ENCODE assay signal across 9 mouse cellular contexts in the genomic region with DNA sequence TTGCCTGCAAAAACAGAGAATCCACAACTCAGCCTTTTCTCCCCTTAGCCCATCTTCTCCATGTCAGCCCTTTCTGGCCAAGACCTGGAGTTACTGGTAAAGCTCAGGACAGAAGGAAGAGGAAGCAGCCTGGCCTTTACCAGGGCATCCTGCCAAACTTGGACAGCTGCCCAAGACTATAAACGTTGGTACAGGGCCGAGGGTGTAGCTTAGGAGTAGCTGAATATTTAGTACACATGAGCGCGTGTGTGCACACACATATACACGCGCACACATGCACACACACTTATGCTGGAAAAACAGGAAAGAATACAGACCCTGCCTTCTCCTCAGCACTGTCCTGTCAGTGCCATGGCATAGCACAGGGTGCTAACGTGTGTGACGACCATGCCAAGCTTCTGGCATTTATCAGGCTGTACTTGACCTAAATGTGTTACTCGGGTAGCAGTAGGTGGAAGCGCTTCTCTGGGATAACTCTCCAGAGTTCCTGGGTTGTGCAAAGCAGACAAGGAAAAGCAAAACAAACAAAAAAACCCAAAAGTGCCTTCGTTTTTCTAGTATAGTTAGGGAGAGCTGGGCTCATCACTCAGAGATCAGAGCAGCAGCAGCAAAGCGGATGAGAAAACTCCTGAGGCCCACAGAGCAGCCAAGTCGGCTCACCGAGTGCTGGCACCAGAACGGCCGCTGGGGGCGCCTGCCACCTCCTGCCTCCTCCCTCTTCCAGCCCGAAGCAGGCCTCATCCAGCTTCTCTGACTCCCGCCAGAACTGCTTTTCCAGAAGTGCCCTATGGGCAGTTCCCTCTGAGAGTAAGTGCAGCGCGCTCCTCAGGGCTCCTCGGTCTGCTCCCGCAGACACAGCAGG. TPM values are rescaled to one million over a fixed set of nuclear protein-coding genes. Genes with fewer than 3 reads are reported as not detected.
DNase-seq lines count a peak whose midpoint lies in the region; ATAC-seq and TF ChIP-seq lines count a peak whose summit lies in the region.
"Had no signal": no experiment of that assay in that cellular context is flagged by ENCODE, and none has a peak within 500 bp of the region (broad histone marks: within the 10 kb centered on the region; RNA-seq: fewer than 3 reads in every experiment).

No protein-coding gene starts in this region.

- WGBS in embryonic facial prominence, embryonic 14.5 days, result 18% methylated on average over 23 of the region's 23 CpGs
- WGBS in limb, embryonic 14.5 days, result 21% methylated on average over 19 of the region's 23 CpGs
- WGBS in midbrain, embryonic 15.5 days, result 24% methylated on average over 23 of the region's 23 CpGs

- peaks cover 79% of the 10 kb centered on the region for H3K4me1 ChIP-seq in embryonic facial prominence, embryonic 14.5 days (ENCODE audit: control insufficient read depth, insufficient read depth, low read length)
- H3K4me1 ChIP-seq in limb, embryonic 14.5 days (ENCODE audit: control insufficient read depth, insufficient read depth, low read length), result peaks cover 78% of the 10 kb centered on the region
- peaks cover 51% of the 10 kb centered on the region for H3K4me1 ChIP-seq in midbrain, embryonic 15.5 days

- TF ChIP-seq POLR2A in limb, embryonic 14.5 days (IDR thresholded peaks at IDR 0.05; ENCODE audit: borderline replicate concordance, extremely low read depth, insufficient read depth, insufficient read length), result no peak

- no peaks in the 10 kb centered on the region for H3K9me3 ChIP-seq in embryonic facial prominence, embryonic 14.5 days (ENCODE audit: control insufficient read depth, low read length)
- no peaks in the 10 kb centered on the region for H3K9me3 ChIP-seq in limb, embryonic 14.5 days (ENCODE audit: control insufficient read depth, low read length)
- no peaks in the 10 kb centered on the region for H3K9me3 ChIP-seq in midbrain, embryonic 15.5 days

- H3K4me2 ChIP-seq in embryonic facial prominence, embryonic 14.5 days (ENCODE audit: low read depth, low read length), result peak overlapping the region; percentile 93
- peak overlapping the region; percentile 92 for H3K4me2 ChIP-seq in limb, embryonic 14.5 days (replicated peaks; ENCODE audit: low read depth, low read length, severe bottlenecking)
- H3K4me2 ChIP-seq in midbrain, embryonic 15.5 days, result no peak overlapping the region; the same call in 1 of the 2 replicates

- ATAC-seq in embryonic facial prominence, embryonic 14.5 days (ENCODE audit: low read depth), result peak; percentile 21; the same call in 1 of the 2 replicates
- no peak for ATAC-seq in limb, embryonic 14.5 days (ENCODE audit: low FRiP score, low read depth)
- ATAC-seq in midbrain, embryonic 15.5 days (replicated peaks), result peak; percentile 7; the same call in 1 of the 2 replicates

- DNase-seq in 3134 (ENCODE audit: extremely low read depth, insufficient read length, low spot score), result peak; percentile 95
- DNase-seq in adrenal gland, postnatal 36 days, result peak; percentile 93 to 96
- peak; percentile 93 for DNase-seq in embryonic facial prominence, embryonic 14.5 days (ENCODE audit: low spot score)
- peak; percentile 92 for DNase-seq in heart, adult 8-10 months (ENCODE audit: low spot score)
- peak; percentile 90 to 92 for DNase-seq in kidney, adult 8-10 months
- DNase-seq in limb, embryonic 14.5 days (ENCODE audit: low spot score), result peak; percentile 91
- DNase-seq in spleen, postnatal 14 days (ENCODE audit: low spot score in 2 of 2), result peak; percentile 64 to 71

- H3K27me3 ChIP-seq in embryonic facial prominence, embryonic 14.5 days (replicated peaks; ENCODE audit: control insufficient read depth, insufficient read depth, low read length), result no peaks in the 10 kb centered on the region
- no peaks in the 10 kb centered on the region for H3K27me3 ChIP-seq in limb, embryonic 14.5 days (ENCODE audit: control insufficient read depth, insufficient read depth, low read length)
- H3K27me3 ChIP-seq in midbrain, embryonic 15.5 days (replicated peaks), result 0 out of 2 replicates have a peak, but pooled peaks cover 11% of the 10 kb centered on the region
- H3K27me3 ChIP-seq: Patski had no signal

- H3K36me3 ChIP-seq in embryonic facial prominence, embryonic 14.5 days (ENCODE audit: control insufficient read depth, insufficient read depth, low read length), result no peaks in the 10 kb centered on the region
- 0 out of 2 replicates have a peak, but pooled peaks cover 2% of the 10 kb centered on the region for H3K36me3 ChIP-seq in limb, embryonic 14.5 days (ENCODE audit: control insufficient read depth, insufficient read depth, low read length)
- H3K36me3 ChIP-seq in midbrain, embryonic 15.5 days (replicated peaks), result no peaks in the 10 kb centered on the region

- peak overlapping the region; percentile 85 for H3K27ac ChIP-seq in embryonic facial prominence, embryonic 14.5 days (replicated peaks; ENCODE audit: low read depth, low read length)
- H3K27ac ChIP-seq in limb, embryonic 14.5 days (replicated peaks; ENCODE audit: low read depth, low read length), result peak overlapping the region; percentile 92
- H3K27ac ChIP-seq in midbrain, embryonic 15.5 days, result peak overlapping the region; percentile 46; the same call in 1 of the 2 replicates

- peak overlapping the region; percentile 50 for H3K9ac ChIP-seq in embryonic facial prominence, embryonic 14.5 days (ENCODE audit: low read depth, low read length)
- peak overlapping the region; percentile 43 for H3K9ac ChIP-seq in limb, embryonic 14.5 days (ENCODE audit: low read depth, low read length, severe bottlenecking)
- no peak overlapping the region for H3K9ac ChIP-seq in midbrain, embryonic 15.5 days

- 0 out of 2 replicates have a peak overlapping the region, but pooled peaks have one; percentile 4 for H3K4me3 ChIP-seq in embryonic facial prominence, embryonic 14.5 days (ENCODE audit: low read depth, low read length)
- peak overlapping the region; percentile 18 for H3K4me3 ChIP-seq in limb, embryonic 14.5 days (replicated peaks; ENCODE audit: low read length)
- H3K4me3 ChIP-seq in midbrain, embryonic 15.5 days, result no peak overlapping the region

RNA-seq across cellular contexts. Expression of gene Bmf, which starts 4.0 kb away (rescaled TPM):
- 10 to 100 TPM; 10.9 to 14.1 TPM for total RNA-seq in adrenal gland, postnatal 36 days (2021)
- 5.6 and 7.6 TPM in 2 replicates for polyA plus RNA-seq in embryonic facial prominence, embryonic 14.5 days (2014; fragmentation: Nextera tagmentation; extraction: Ambion mirVana)
- 1 to 10 TPM; 2.8 to 9.8 (median 7.7) TPM for total RNA-seq in heart, adult 8-10 months (2022)
- polyA plus RNA-seq in limb, embryonic 14.5 days (2012; rRNA removed), result 28.4 and 29.2 TPM in 2 replicates
- 5.1 and 6.2 TPM in 2 replicates for polyA plus RNA-seq in limb, embryonic 14.5 days (2014; fragmentation: Nextera tagmentation; extraction: Ambion mirVana)
- 3.3 and 4.3 TPM in 2 replicates for polyA plus RNA-seq in midbrain, embryonic 15.5 days (2015; fragmentation: Nextera tagmentation; extraction: Ambion mirVana)

RNA-seq across cellular contexts. Expression of gene Bub1b, which starts 52.5 kb away (rescaled TPM):
- total RNA-seq in adrenal gland, postnatal 36 days (2021), result 1 to 10 TPM; 4.9 to 6.5 TPM
- polyA plus RNA-seq in embryonic facial prominence, embryonic 14.5 days (2014; fragmentation: Nextera tagmentation; extraction: Ambion mirVana), result 53.4 and 65.0 TPM in 2 replicates
- under 1 TPM; 0.56 to 0.94 (median 0.60) TPM for total RNA-seq in heart, adult 8-10 months (2022)
- polyA plus RNA-seq in limb, embryonic 14.5 days (2012; rRNA removed), result 48.5 and 53.5 TPM in 2 replicates
- 64.4 and 70.4 TPM in 2 replicates for polyA plus RNA-seq in limb, embryonic 14.5 days (2014; fragmentation: Nextera tagmentation; extraction: Ambion mirVana)
- polyA plus RNA-seq in midbrain, embryonic 15.5 days (2015; fragmentation: Nextera tagmentation; extraction: Ambion mirVana), result 10.7 and 15.0 TPM in 2 replicates
